ENCODE assay signal across 13 mouse cellular contexts in genomic region chr14:76097815-76098214, GRCm38 (mm10).
"Had no signal": no experiment of that assay in that cellular context is flagged by ENCODE, and none has a peak within 500 bp of the region (broad histone marks: within the 10 kb centered on the region; RNA-seq: fewer than 3 reads in every experiment).

No protein-coding gene starts in this region.

- H3K9me3 ChIP-seq: limb, embryonic 15.5 days; liver, embryonic 12.5 days; lung, embryonic 15.5 days; midbrain, embryonic 12.5 days; neural tube, embryonic 13.5 days had no signal

- H3K4me2 ChIP-seq: limb, embryonic 15.5 days; liver, embryonic 12.5 days; lung, embryonic 15.5 days; midbrain, embryonic 12.5 days; neural tube, embryonic 13.5 days had no signal

- H3K4me1 ChIP-seq: limb, embryonic 15.5 days; liver, embryonic 12.5 days; lung, embryonic 15.5 days; midbrain, embryonic 12.5 days; neural tube, embryonic 13.5 days had no signal

- DNase-seq: lung, postnatal 14 days; retina, postnatal 1 day; right cerebral cortex, postnatal 4 days; spleen, adult 18-20 months; thymus, adult 2 months; thymus, postnatal 25 days had no signal

- ATAC-seq: intestine, embryonic 16.5 days; liver, embryonic 12.5 days; midbrain, embryonic 16.5 days had no signal

- H3K4me3 ChIP-seq: limb, embryonic 15.5 days; liver, embryonic 12.5 days; lung, embryonic 15.5 days; midbrain, embryonic 12.5 days; neural tube, embryonic 13.5 days had no signal

- H3K27me3 ChIP-seq: limb, embryonic 15.5 days; liver, embryonic 12.5 days; lung, embryonic 15.5 days; midbrain, embryonic 12.5 days; neural tube, embryonic 13.5 days had no signal

- H3K27ac ChIP-seq: limb, embryonic 15.5 days; liver, embryonic 12.5 days; lung, embryonic 15.5 days; midbrain, embryonic 12.5 days; neural tube, embryonic 13.5 days had no signal

- H3K9ac ChIP-seq: limb, embryonic 15.5 days; liver, embryonic 12.5 days; lung, embryonic 15.5 days; midbrain, embryonic 12.5 days; neural tube, embryonic 13.5 days had no signal
